8 mouse cellular contexts compared by ENCODE assay signal in genomic region chr2:177956734-177957133, GRCm38 (mm10). TPM values are rescaled to one million over a fixed set of nuclear protein-coding genes. Genes with fewer than 3 reads are reported as not detected.
DNase-seq lines count a peak whose midpoint lies in the region; ATAC-seq lines count a peak whose summit lies in the region.
"Not testable (repeated sequence)": the region's sequence is repeated elsewhere in the genome, so short reads cannot be mapped to it uniquely, and the experiment has no call there.

No protein-coding gene starts in this region.

- H3K4me2 ChIP-seq in intestine, embryonic 14.5 days (ENCODE audit: low read length), result 0 out of 2 replicates have a peak overlapping the region, but pooled peaks have one; percentile 31
- H3K4me2 ChIP-seq in neural tube, embryonic 12.5 days (replicated peaks), result peak overlapping the region; percentile 54

- H3K9ac ChIP-seq in intestine, embryonic 14.5 days (ENCODE audit: low read length), result not testable (repeated sequence)
- 0 out of 2 replicates have a peak overlapping the region, but pooled peaks have one; percentile 42 for H3K9ac ChIP-seq in neural tube, embryonic 12.5 days

- not testable (repeated sequence) for H3K36me3 ChIP-seq in intestine, embryonic 14.5 days (ENCODE audit: control insufficient read depth, insufficient read depth, low read length); neural tube, embryonic 12.5 days

- not testable (repeated sequence) for H3K4me1 ChIP-seq in intestine, embryonic 14.5 days (replicated peaks; ENCODE audit: control insufficient read depth, insufficient read depth, low read length); neural tube, embryonic 12.5 days

- not testable (repeated sequence) for H3K9me3 ChIP-seq in intestine, embryonic 14.5 days (ENCODE audit: control insufficient read depth, low read length); neural tube, embryonic 12.5 days

- peak overlapping the region; percentile 36 for H3K4me3 ChIP-seq in intestine, embryonic 14.5 days (ENCODE audit: low read depth, low read length)
- peak overlapping the region; percentile 46 for H3K4me3 ChIP-seq in neural tube, embryonic 12.5 days

- peak; percentile 7 for DNase-seq in NIH3T3 (ENCODE audit: low read depth)
- peak; percentile 31 to 42 for DNase-seq in cerebellum, postnatal 36 days
- DNase-seq in gastrocnemius, postnatal 25 days, result peak; percentile 8
- DNase-seq in intestine, embryonic 14.5 days (ENCODE audit: low spot score), result peak; percentile 48
- DNase-seq in layer of hippocampus, postnatal 36 days, result peak; percentile 27 to 30
- DNase-seq in lung, adult 18-20 months, result peak; percentile 4 to 9
- peak; percentile 10 for DNase-seq in thymus, postnatal 14 days

- ATAC-seq in intestine, embryonic 14.5 days (replicated peaks; ENCODE audit: low FRiP score, low TSS enrichment, low read depth); neural tube, embryonic 12.5 days (ENCODE audit: low FRiP score, low read depth): not testable (repeated sequence)

- H3K27me3 ChIP-seq in intestine, embryonic 14.5 days (replicated peaks; ENCODE audit: control insufficient read depth, insufficient read depth, low read length); neural tube, embryonic 12.5 days (replicated peaks): not testable (repeated sequence)

- 1% methylated on average over 18 of the region's 18 CpGs for WGBS in intestine, embryonic 14.5 days
- WGBS in neural tube, embryonic 12.5 days, result 1% methylated on average over 18 of the region's 18 CpGs

- not testable (repeated sequence) for H3K27ac ChIP-seq in intestine, embryonic 14.5 days (ENCODE audit: low read depth); neural tube, embryonic 12.5 days

RNA-seq across cellular contexts. Expression of gene Gm14326, which starts 0.4 kb away (rescaled TPM):
- 10 to 100 TPM; 25.2 to 27.4 TPM for total RNA-seq in gastrocnemius, postnatal 25 days (2021)
- polyA plus RNA-seq in intestine, embryonic 14.5 days (2014; fragmentation: Nextera tagmentation; extraction: Ambion mirVana), result 18.6 and 21.4 TPM in 2 replicates
- total RNA-seq in layer of hippocampus, postnatal 36 days (2021), result 10 to 100 TPM; 50.7 to 59.4 TPM
- 10.7 and 11.1 TPM in 2 replicates for polyA plus RNA-seq in neural tube, embryonic 12.5 days (2016; fragmentation: Nextera tagmentation; extraction: Ambion mirVana)

RNA-seq across cellular contexts. Expression of gene Zfp972, which starts 31.3 kb away (rescaled TPM):
- under 1 TPM; 0.54 to 0.70 TPM for total RNA-seq in gastrocnemius, postnatal 25 days (2021)
- not detected in 2 replicates for polyA plus RNA-seq in intestine, embryonic 14.5 days (2014; fragmentation: Nextera tagmentation; extraction: Ambion mirVana)
- total RNA-seq in layer of hippocampus, postnatal 36 days (2021), result 1 to 10 TPM in 1 of 2 experiments, not detected in 1; 1.4 TPM
- polyA plus RNA-seq in neural tube, embryonic 12.5 days (2016; fragmentation: Nextera tagmentation; extraction: Ambion mirVana), result 0.64 TPM in 1 of 2 replicates, not detected in the other

RNA-seq across cellular contexts. Expression of gene Gm14327, which starts 59.8 kb away (rescaled TPM):
- 1 to 10 TPM; 3.2 to 3.5 TPM for total RNA-seq in gastrocnemius, postnatal 25 days (2021)
- polyA plus RNA-seq in intestine, embryonic 14.5 days (2014; fragmentation: Nextera tagmentation; extraction: Ambion mirVana), result 3.8 and 4.2 TPM in 2 replicates
- 1 to 10 TPM; 5.5 TPM for total RNA-seq in layer of hippocampus, postnatal 36 days (2021)
- polyA plus RNA-seq in neural tube, embryonic 12.5 days (2016; fragmentation: Nextera tagmentation; extraction: Ambion mirVana), result 1.3 and 2.1 TPM in 2 replicates
